Mouse (Mus musculus): ENCODE results near the gene Olfr1079.
"Not testable (repeated sequence)": the region's sequence is repeated elsewhere in the genome, so short reads cannot be mapped to it uniquely, and the experiment has no call there.

Gene Olfr1079

GRCm38 (mm10) chr2:86542380-86542779 is at the start of gene Olfr1079:
TSS of gene Olfr1079 (minus strand) at chr2:86542480.
- no peak for DNase-seq

DNA sequence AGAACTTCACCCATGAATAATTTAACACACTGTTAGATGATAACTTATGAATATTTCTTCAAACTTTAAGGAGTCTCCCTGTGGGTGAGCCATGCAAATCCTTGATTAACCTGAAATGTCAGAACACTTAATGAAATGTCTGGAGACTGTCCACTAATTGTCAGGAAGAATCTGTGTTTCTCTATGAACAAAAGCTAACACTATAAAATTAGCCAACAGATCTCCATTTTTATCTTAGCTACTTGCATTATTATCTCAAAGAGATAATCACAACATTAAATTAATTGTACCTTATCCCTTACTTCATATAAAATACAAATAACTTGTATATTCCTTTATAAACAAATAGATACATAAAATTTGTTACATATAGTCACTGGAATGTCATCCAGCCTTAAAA is 15.9 kb upstream of the Olfr1079 start, which contains the start of gene Olfr1080:
Olfr1080 (minus strand) TSS at position 101 of the 400 bp plus-strand sequence.
- DNase-seq = not testable (repeated sequence)

GRCm38 (mm10) chr2:86530991-86531390 is 11.3 kb downstream of the Olfr1079 start:
- DNase-seq = no peak

DNA sequence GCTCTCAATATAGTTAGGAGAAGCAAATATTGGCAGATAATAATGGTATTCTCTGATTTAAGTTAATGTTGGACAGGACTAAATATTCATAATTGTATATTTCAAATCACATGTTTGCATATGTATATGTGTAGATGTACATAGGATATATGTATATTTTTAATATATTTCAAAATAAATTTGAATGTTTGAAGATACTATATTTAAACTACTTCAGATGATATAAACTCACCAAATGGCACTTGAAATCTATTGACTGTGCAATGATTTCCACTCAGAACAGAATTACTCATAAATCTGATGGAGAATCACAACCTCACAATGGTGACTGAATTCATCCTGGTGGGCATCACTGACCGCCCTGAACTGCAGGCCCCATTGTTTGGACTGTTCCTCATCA is 34.1 kb downstream of the Olfr1079 start, which contains the start of gene Olfr1076:
Olfr1076 (plus strand) TSS at position 301 of the 400 bp plus-strand sequence.
- DNase-seq = no peak

DNA sequence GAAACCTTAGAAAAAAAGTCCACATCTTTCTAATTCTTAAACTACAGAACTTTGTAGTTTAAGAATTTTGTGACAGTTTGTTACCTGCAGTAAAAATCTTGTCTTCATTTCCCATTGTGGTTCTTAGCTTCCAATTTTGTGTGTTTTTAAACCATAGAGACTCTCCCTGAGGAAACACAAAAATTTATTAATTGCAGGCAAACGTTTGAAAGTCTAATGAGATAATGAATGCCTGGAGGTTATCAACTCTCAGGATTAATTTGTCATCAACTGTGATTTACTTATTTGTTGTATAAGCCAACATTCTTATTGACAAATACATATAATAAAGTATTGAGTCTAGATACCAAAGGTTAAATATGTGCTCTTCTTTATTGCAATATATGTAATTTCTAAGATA is 55.0 kb downstream of the Olfr1079 start, which contains the start of gene Olfr228:
Olfr228 (minus strand) TSS at position 101 of the 400 bp plus-strand sequence.
- no peak for DNase-seq

Measured in cerebellum, adult 11 months (tissue).